Mouse (Mus musculus) hindbrain, embryonic 15.5 days (tissue): Measurements from ENCODE around the gene Ddah1. TPM values are rescaled to one million over a fixed set of nuclear protein-coding genes. Genes with fewer than 3 reads are reported as not detected.

Experiments used
- ATAC-seq: fragments of 200-750 bp; cut with Nextera tagmentation; 2 replicates; pipeline ENCODE4 v1.8.0; 2017; ENCODE audit warnings: low read depth, moderate number of reproducible peaks, moderate TSS enrichment; ENCODE audit not compliant: low FRiP score
- H3K27ac ChIP-seq: fragments of 300-500 bp; sonication (generic); replicated peaks from 2 replicates; pipeline ENCODE4 v1.5.1; 2015; ENCODE audit warnings: mild to moderate bottlenecking, inconsistent platforms
- H3K27me3 ChIP-seq: fragments of 300-500 bp; sonication (generic); 2 replicates; pipeline ENCODE4 v1.6.1; 2015; ENCODE audit warnings: control low read depth, inconsistent platforms
- H3K36me3 ChIP-seq: fragments of 300-500 bp; sonication (generic); 2 replicates; pipeline ENCODE4 v1.6.1; 2015; ENCODE audit warnings: control low read depth, inconsistent platforms
- H3K4me1 ChIP-seq: fragments of 300-500 bp; sonication (generic); replicated peaks from 2 replicates; pipeline ENCODE4 v1.6.1; 2015; ENCODE audit warnings: control low read depth, inconsistent platforms
- H3K4me2 ChIP-seq: fragments of 300-500 bp; sonication (generic); 2 replicates; pipeline ENCODE4 v1.6.1; 2015; ENCODE audit warnings: moderate library complexity, mild to moderate bottlenecking, inconsistent platforms
- H3K4me3 ChIP-seq: fragments of 300-500 bp; sonication (generic); 2 replicates; pipeline ENCODE4 v1.5.1; 2015; ENCODE audit warnings: mild to moderate bottlenecking, inconsistent platforms
- H3K9ac ChIP-seq: fragments of 300-500 bp; sonication (generic); 2 replicates; pipeline ENCODE4 v1.6.1; 2015; ENCODE audit warnings: inconsistent platforms
- H3K9me3 ChIP-seq: fragments of 300-500 bp; sonication (generic); 2 replicates; pipeline ENCODE4 v1.6.1; 2016; ENCODE audit warnings: control low read depth, inconsistent platforms
- WGBS: fragments of 180-500 bp; shearing (Covaris S2); methylation state at CpG from one replicate; pipeline ENCODE4 v1.1.7; 2015; 5-methylcytosine and 5-hydroxymethylcytosine counted together
- polyA plus RNA-seq: library from polyadenylated mRNA; unstranded; fragments of >200 nt; fragmentation: Nextera tagmentation; extraction: Ambion mirVana; gene quantifications from 2 replicates; pipeline ENCODE4 v1.2.1, GENCODE M21; 2015

Gene Ddah1
- polyA plus RNA-seq, 1 experiment from 2014 or later = 122 TPM

GRCm38 (mm10) chr3:145820938-145821337, 62.5 kb downstream of the Ddah1 start:
- Histone ChIP-seq H3K9ac (no peak overlapping the region), H3K27me3 (no peaks in the 10 kb centered on the region), H3K36me3 (no peaks in the 10 kb centered on the region), H3K4me1 (peaks cover 25% of the 10 kb centered on the region), H3K4me2 (no peak overlapping the region), H3K9me3 (no peaks in the 10 kb centered on the region), H3K4me3 (no peak overlapping the region), H3K27ac (no peak overlapping the region)
- ATAC-seq = no peak
- 97% methylated on average over 2 of the region's 2 CpGs for WGBS

GRCm38 (mm10) chr3:145822201-145822600, 63.7 kb downstream of the Ddah1 start:
- no peak overlapping the region for H3K4me3 ChIP-seq
- no peak overlapping the region for H3K9ac ChIP-seq
- peaks cover 23% of the 10 kb centered on the region for H3K4me1 ChIP-seq
- H3K9me3 ChIP-seq = no peaks in the 10 kb centered on the region
- H3K4me2 ChIP-seq = no peak overlapping the region
- no peak for ATAC-seq
- H3K27ac ChIP-seq = no peak overlapping the region
- 78% methylated on average over 4 of the region's 4 CpGs for WGBS
- no peaks in the 10 kb centered on the region for H3K36me3 ChIP-seq
- no peaks in the 10 kb centered on the region for H3K27me3 ChIP-seq

- ATAC-seq = no peak
- no peaks in the 10 kb centered on the region for H3K9me3 ChIP-seq
- no peak overlapping the region for H3K4me2 ChIP-seq
- H3K4me1 ChIP-seq = peaks cover 29% of the 10 kb centered on the region
- 83% methylated on average over 4 of the region's 4 CpGs for WGBS
- no peak overlapping the region for H3K27ac ChIP-seq
- no peak overlapping the region for H3K9ac ChIP-seq
- H3K36me3 ChIP-seq = no peaks in the 10 kb centered on the region
- H3K4me3 ChIP-seq = no peak overlapping the region
- H3K27me3 ChIP-seq = no peaks in the 10 kb centered on the region
Measured at GRCm38 (mm10) chr3:145823661-145824060, 65.2 kb downstream of the Ddah1 start.

GRCm38 (mm10) chr3:145825416-145826055, 67.1 kb downstream of the Ddah1 start:
- Histone ChIP-seq H3K36me3 (no peaks in the 10 kb centered on the region), H3K27me3 (no peaks in the 10 kb centered on the region), H3K4me3 (no peak overlapping the region), H3K9me3 (no peaks in the 10 kb centered on the region), H3K27ac (no peak overlapping the region), H3K4me2 (peak overlapping the region; percentile 2; the same call in 1 of the 2 replicates), H3K4me1 (peaks cover 23% of the 10 kb centered on the region), H3K9ac (no peak overlapping the region)
- no peak for ATAC-seq
- 25% methylated on average over 11 of the region's 11 CpGs for WGBS

GRCm38 (mm10) chr3:145827191-145828045, 68.9 kb downstream of the Ddah1 start:
- Histone ChIP-seq H3K9ac (no peak overlapping the region), H3K4me1 (peaks cover 23% of the 10 kb centered on the region), H3K4me2 (peak overlapping the region; percentile 41), H3K36me3 (no peaks in the 10 kb centered on the region), H3K27ac (peak overlapping the region; percentile 42), H3K27me3 (no peaks in the 10 kb centered on the region), H3K4me3 (peak overlapping the region; percentile 2; the same call in 1 of the 2 replicates), H3K9me3 (no peaks in the 10 kb centered on the region)
- 27% methylated on average over 18 of the region's 18 CpGs for WGBS
- ATAC-seq = peak; percentile 52; the same call in 1 of the 2 replicates

GRCm38 (mm10) chr3:145828906-145829305, 70.4 kb downstream of the Ddah1 start:
- Histone ChIP-seq H3K27ac (no peak overlapping the region), H3K9ac (no peak overlapping the region), H3K27me3 (no peaks in the 10 kb centered on the region), H3K9me3 (no peaks in the 10 kb centered on the region), H3K4me3 (no peak overlapping the region), H3K4me2 (no peak overlapping the region), H3K36me3 (no peaks in the 10 kb centered on the region), H3K4me1 (peaks cover 23% of the 10 kb centered on the region)
- no peak for ATAC-seq
- WGBS = 59% methylated on average over 5 of the region's 5 CpGs

- H3K4me1 ChIP-seq = no peaks in the 10 kb centered on the region
- WGBS = 69% methylated on average over 8 of the region's 8 CpGs
- no peaks in the 10 kb centered on the region for H3K9me3 ChIP-seq
- no peak overlapping the region for H3K4me3 ChIP-seq
- no peaks in the 10 kb centered on the region for H3K27me3 ChIP-seq
- H3K36me3 ChIP-seq = no peaks in the 10 kb centered on the region
- no peak for ATAC-seq
- H3K27ac ChIP-seq = no peak overlapping the region
- H3K4me2 ChIP-seq = no peak overlapping the region
- no peak overlapping the region for H3K9ac ChIP-seq
Measured at GRCm38 (mm10) chr3:145833948-145834538, 75.6 kb downstream of the Ddah1 start.

GRCm38 (mm10) chr3:145838281-145838680, 79.8 kb downstream of the Ddah1 start:
- Histone ChIP-seq H3K9me3 (no peaks in the 10 kb centered on the region), H3K4me2 (no peak overlapping the region), H3K4me1 (no peaks in the 10 kb centered on the region), H3K27me3 (no peaks in the 10 kb centered on the region), H3K4me3 (no peak overlapping the region), H3K36me3 (no peaks in the 10 kb centered on the region), H3K27ac (no peak overlapping the region), H3K9ac (no peak overlapping the region)
- no peak for ATAC-seq

- H3K27ac ChIP-seq = no peak overlapping the region
- WGBS = 87% methylated on average over 12 of the region's 12 CpGs
- no peaks in the 10 kb centered on the region for H3K27me3 ChIP-seq
- H3K4me3 ChIP-seq = no peak overlapping the region
- no peak for ATAC-seq
- H3K9me3 ChIP-seq = no peaks in the 10 kb centered on the region
- no peaks in the 10 kb centered on the region for H3K36me3 ChIP-seq
- no peak overlapping the region for H3K9ac ChIP-seq
- H3K4me2 ChIP-seq = no peak overlapping the region
- no peaks in the 10 kb centered on the region for H3K4me1 ChIP-seq
Measured at GRCm38 (mm10) chr3:145841961-145842710, 83.7 kb downstream of the Ddah1 start.

- Histone ChIP-seq H3K9ac (no peak overlapping the region), H3K4me3 (no peak overlapping the region), H3K4me2 (no peak overlapping the region), H3K27ac (no peak overlapping the region), H3K36me3 (no peaks in the 10 kb centered on the region), H3K27me3 (no peaks in the 10 kb centered on the region), H3K4me1 (no peaks in the 10 kb centered on the region), H3K9me3 (no peaks in the 10 kb centered on the region)
- ATAC-seq = no peak
- WGBS = 95% methylated on average over 3 of the region's 3 CpGs
Measured at GRCm38 (mm10) chr3:145843836-145844235, 85.4 kb downstream of the Ddah1 start.

GRCm38 (mm10) chr3:145844891-145845290, 86.4 kb downstream of the Ddah1 start:
- ATAC-seq = no peak
- no peaks in the 10 kb centered on the region for H3K36me3 ChIP-seq
- no peaks in the 10 kb centered on the region for H3K4me1 ChIP-seq
- H3K27me3 ChIP-seq = no peaks in the 10 kb centered on the region
- H3K27ac ChIP-seq = no peak overlapping the region
- no peak overlapping the region for H3K9ac ChIP-seq
- H3K9me3 ChIP-seq = no peaks in the 10 kb centered on the region
- WGBS = 90% methylated on average over 3 of the region's 3 CpGs
- no peak overlapping the region for H3K4me3 ChIP-seq
- H3K4me2 ChIP-seq = no peak overlapping the region

GRCm38 (mm10) chr3:145846255-145846654, 87.8 kb downstream of the Ddah1 start:
- no peak for ATAC-seq
- Histone ChIP-seq H3K4me1 (no peaks in the 10 kb centered on the region), H3K27ac (no peak overlapping the region), H3K27me3 (no peaks in the 10 kb centered on the region), H3K4me2 (no peak overlapping the region), H3K36me3 (no peaks in the 10 kb centered on the region), H3K9me3 (no peaks in the 10 kb centered on the region), H3K9ac (no peak overlapping the region), H3K4me3 (no peak overlapping the region)
- 56% methylated on average over 2 of the region's 2 CpGs for WGBS
